Mouse (Mus musculus) stomach, embryonic 14.5 days (tissue): Measurements from ENCODE around the gene Olfr1402. TPM values are rescaled to one million over a fixed set of nuclear protein-coding genes. Genes with fewer than 3 reads are reported as not detected.

Experiments used
- polyA plus RNA-seq: library from polyadenylated mRNA; unstranded; fragments of >200 nt; fragmentation: Nextera tagmentation; extraction: Ambion mirVana; gene quantifications from 2 replicates; pipeline ENCODE4 v1.2.1, GENCODE M21; 2014

Olfr1402 gene
- polyA plus RNA-seq, 1 experiment from 2014 or later: not detected

Other genes with a start within 250 kb of the Olfr1402 start
- gene Bcl9, start 124.1 kb downstream of the Olfr1402 start, polyA plus RNA-seq: 58.2 and 72.0 TPM in 2 replicates
- gene Chd1l, start 188.2 kb upstream of the Olfr1402 start, polyA plus RNA-seq: 17.1 and 18.9 TPM in 2 replicates
- gene Fmo5, start 206.8 kb upstream of the Olfr1402 start, polyA plus RNA-seq: 2.9 and 3.4 TPM in 2 replicates
- gene Prkab2, start 236.2 kb upstream of the Olfr1402 start, polyA plus RNA-seq: 8.6 and 8.7 TPM in 2 replicates